Mouse (Mus musculus) frontal cortex, adult 2 months (tissue): ENCODE data around the gene Cacng7. TPM values are rescaled to one million over a fixed set of nuclear protein-coding genes. Genes with fewer than 3 reads are reported as not detected.
A peak's percentile ranks its signal among the peaks of the same experiment; 100 is the strongest.
"Not testable (repeated sequence)": the region's sequence is repeated elsewhere in the genome, so short reads cannot be mapped to it uniquely, and the experiment has no call there.

Source experiments
- DNase-seq, 2 experiments: peaks; one replicate each; pipeline ENCODE4 v3.0.0; 2022; ENCODE audit warnings: low spot score in 1 of 2; ENCODE audit errors: extremely low spot score in 1 of 2
- polyA plus RNA-seq: library from polyadenylated mRNA; depleted of rRNA; stranded (reverse); fragments of >200 nt; gene quantifications from 2 replicates; pipeline ENCODE4 v1.2.3, GENCODE M21; 2012

The Cacng7 gene
- polyA plus RNA-seq, 1 experiment, result 253 TPM

DNA sequence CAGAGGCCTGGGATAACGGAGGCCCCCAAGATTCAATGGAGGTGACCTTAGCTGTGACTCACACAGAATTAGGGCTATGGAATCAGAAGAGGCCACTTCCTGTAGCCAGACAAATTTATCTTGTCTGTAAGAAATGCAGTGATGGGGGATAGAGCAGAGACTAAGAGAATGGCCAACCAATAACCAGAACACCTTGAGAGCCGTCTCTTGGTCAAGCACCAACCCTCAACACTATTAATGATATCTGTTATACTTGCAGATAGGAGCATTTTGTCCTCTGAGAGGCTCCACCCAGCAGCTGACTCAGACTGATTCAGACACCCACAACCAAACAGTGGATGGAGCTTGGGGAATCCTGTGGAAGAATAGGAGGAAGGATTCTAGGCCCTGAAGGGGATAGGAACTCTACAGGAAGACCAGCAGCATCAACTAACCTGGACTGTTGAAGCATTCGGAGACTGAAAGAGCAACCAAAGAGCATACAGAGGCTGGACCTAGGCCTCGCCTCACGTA, 52.1 kb downstream of the Cacng7 start:
- no peak for DNase-seq

DNA sequence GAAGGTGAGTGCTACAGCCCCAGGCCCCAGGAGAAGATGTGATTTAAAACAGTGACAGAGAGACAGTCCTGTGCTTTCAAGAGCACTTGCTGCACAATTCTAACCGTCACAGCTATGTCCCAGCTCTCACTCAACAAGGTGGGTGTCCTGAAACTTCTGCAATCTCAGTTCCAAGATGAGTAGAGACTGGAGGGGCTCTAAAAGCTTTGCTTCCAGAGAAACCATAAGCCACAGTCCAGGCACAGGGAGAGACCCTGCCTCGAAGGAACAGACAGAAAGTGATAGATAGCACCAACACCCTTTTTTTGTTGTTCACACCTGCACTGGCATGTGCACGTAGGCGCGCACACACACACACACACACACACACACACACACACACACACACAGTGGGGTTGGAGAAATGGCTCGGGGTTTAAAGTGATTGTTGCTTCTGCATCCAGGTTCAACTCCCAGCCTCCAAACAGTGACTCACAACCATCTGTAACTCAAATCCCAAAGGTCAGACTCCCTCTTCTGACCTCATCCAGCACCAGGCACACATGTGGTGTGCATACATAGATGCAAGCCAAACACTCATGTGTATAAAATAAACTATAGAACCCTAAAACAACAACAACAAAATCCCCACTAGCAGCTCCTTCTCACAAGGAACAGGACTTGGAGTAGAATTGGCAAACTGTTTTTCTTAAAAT, 53.4 kb downstream of the Cacng7 start:
- DNase-seq, result no peak

DNA sequence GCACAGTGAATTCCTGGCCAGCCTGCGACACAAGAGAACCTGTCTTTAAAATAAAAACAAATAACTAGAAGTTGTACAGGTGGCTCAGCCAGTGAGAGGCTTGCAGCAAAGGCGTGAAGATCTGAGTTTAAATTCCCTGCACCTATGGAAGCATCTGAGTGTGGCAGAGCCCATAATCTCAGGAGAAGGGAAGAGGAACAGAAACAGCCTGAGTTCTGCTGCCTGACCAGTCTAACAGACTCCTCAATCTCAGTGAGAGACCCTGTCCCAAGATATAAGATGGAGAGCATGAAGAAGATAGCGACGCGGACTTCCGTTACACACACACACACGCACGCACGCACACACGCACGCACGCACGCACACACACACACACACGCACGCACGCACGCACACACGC, 55.0 kb downstream of the Cacng7 start:
- DNase-seq, result no peak

DNA sequence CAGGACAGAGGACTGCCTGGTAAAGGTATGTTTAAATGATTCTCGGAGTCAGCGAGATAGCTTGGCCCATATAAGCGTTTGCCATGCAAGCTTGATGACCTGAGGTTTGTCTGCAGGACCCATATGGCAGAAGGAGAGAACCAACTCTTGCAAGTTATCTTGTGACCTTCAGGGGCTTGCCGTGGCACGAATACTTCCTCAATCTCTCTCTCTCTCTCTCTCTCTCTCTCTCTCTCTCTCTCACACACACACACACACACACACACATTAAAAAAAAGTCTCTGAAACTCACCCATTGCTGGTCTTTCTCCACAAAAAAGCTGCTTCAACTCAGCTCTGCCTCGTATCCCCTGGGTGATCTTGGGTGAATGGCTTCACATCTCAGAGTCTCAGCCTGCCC, 56.1 kb downstream of the Cacng7 start:
- DNase-seq, result no peak

DNA sequence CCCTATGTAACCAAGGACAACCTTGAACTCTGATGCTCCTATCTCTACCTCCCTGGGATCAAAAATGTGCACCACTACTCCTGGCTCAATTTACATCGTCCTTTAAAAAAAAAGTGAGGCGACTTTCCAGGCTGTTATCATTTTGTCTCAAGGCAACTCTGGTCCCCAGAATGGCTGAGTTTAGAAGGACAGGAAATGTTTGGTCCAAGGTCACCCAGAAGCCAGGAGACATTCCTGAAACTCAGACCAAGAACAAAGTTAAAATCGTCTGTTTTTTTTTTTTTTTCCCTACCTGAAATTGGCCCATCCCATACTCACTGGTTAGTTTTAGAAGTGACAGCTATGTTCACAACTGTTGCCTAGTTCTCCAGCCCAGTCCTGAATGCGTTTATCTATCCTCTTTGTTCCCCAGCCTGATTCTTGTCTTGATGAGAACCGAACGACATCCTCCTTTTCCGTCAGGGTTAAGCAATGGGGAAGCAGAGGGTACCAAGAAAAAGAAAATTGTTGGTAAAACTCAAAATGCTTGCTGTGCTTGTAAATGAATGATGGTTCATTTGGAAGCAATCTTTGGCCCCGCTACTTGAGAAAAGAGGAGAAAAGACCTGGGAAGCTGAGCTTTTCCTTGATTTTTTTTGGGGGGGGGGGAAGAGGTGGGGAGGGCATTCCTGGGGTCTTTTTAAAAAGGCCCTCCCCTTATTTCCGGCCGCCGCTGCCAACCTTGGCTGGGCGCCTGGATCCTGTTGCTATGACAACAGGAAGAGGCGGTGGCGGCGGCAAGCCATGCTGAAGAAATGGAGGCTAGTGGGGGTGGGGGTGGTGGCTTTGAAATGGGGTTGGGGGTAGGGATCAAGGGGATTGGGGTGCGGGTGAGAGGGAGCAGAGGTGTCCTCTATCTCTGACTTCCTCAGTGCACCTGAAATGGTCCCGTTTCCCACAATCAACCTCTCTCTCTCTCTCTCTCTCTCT, 57.0 kb downstream of the Cacng7 start:
- peak in 1 of 2 experiments; percentile 88 for DNase-seq

DNA sequence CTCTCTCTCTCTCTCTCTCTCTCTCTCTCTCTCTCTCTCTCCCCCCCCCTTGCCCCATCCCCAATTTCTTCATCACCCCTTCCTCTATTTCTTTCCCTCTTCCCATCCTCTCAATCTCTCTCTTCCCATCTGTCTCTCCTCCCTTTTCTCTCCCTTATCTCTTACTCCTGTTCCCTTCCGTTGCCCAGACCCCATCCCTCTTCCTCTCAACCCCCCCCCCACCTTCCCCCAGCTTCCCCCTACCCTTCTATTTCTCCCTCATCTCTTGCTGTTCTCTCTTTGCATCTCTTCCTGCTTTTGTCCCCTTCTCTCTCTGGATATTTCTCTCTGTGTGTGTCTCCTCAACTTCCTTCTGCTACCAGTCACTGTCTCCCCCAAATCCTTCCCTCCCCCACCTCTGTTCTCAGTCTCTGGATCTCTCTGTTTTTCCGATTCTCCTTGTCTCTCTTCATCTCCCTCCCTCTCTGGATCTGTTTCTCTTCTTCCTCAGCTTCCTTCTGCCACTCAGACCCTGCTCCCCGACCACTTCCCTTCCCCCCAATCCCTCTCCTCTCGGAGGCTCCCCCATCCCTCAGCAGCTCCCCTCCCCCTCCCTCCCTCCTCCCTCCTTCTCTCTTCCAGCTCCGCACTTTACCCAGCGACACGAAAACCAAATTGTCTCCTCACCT, 57.8 kb downstream of the Cacng7 start, which contains the start of gene Cacng8:
Gene Cacng8 (plus strand): TSS at position 271 of the 668 bp plus-strand sequence.
- peak in 1 of 2 experiments; percentile 49 for DNase-seq

DNA sequence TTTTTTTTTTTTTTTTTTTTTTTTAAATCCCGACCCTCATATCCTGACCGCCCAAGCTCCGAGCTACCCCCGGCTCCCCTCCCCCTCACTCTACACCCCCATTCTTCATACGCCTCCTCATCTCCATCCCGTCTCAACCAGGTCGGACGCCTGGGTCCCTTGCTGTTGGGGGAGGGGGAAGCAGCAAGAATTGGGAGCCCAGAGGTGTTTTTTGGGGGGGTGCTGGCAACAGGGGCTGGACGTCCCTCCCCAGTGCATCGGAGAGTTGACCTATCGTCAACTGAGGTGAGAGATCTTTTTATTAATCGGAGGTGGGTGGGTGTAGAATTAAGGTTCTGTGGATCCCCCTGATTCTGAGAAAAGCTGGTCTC, 58.3 kb downstream of the Cacng7 start:
- DNase-seq, result no peak

DNA sequence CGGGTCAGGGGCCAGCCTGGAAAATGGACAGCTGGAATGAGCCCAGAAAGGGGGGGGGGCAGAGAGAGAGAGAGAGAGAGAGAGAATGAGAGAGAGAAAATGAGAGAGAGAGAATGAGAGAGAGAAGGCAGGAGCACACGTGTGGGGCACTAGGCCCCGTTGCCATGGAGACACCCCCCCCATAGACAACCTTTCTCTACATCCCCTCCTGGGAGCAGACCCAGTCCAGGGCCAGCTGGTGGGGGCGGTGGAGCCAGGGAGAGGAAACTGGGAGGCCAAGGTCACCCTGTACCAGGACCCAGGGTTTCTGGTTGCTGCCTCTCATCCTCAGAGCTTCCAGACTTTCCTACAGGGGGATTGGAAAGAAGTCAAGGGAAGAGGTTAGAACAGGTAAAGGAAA, 59.1 kb downstream of the Cacng7 start:
- peak in 1 of 2 experiments; percentile 46 for DNase-seq

DNA sequence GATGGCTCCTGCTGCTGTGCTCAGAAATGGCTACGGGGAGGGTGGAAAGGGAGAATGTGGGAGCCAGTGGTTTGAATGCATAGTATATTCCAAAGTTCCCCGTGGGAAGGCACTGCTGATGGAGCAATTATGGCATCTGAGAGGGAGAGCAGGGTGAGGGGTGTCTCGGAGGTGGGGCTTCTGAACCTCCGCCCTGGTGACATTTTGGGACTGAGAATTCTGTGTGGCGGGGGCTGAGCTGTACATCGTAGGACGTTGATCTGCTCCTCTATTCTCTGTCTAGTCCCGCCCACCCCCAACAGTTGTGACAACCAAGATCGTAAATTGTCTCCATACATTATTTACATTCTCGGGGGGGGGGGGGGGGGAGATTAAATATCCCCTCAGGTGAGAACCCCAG, 64.6 kb downstream of the Cacng7 start:
- peak in 1 of 2 experiments; percentile 53 for DNase-seq

DNA sequence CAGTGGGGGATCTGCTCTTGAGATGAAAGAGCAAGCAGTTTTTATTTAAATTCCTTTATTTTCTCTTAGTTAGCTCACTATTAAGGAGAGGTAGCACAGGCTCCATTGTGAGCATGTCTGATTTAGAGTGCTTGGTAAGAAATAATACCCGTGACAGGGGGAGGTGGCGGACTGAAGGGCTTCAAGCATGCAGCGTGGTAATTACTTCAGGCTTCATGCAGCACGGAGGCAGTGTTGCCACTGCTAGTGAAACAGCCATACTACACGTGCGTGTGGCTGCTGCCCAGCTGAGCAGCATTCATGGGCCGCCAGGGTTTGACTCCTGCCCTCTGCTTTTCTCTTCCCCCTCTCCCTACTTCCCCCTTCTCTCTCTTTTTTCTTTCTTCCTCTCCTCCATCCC, 65.0 kb downstream of the Cacng7 start:
- DNase-seq, result no peak

DNA sequence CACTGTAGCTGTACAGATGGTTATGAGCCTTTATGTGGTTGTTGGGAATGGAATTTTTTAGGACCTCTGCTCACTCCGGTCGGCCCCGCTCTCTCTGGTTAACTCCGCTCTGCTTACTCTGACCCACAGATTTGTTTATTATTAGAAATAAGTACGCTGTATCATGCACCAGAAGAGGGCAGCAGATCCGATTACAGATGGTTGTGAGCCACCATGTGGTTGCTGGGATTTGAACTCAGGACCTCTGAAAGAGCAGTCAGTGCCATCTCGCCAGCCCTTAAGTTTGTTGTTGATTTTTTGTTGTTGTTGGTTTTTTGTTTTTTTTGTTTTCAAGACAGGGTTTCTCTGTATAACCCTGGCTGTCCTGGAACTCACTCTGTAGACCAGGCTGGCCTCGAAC, 65.6 kb downstream of the Cacng7 start:
- not testable (repeated sequence) for DNase-seq

DNA sequence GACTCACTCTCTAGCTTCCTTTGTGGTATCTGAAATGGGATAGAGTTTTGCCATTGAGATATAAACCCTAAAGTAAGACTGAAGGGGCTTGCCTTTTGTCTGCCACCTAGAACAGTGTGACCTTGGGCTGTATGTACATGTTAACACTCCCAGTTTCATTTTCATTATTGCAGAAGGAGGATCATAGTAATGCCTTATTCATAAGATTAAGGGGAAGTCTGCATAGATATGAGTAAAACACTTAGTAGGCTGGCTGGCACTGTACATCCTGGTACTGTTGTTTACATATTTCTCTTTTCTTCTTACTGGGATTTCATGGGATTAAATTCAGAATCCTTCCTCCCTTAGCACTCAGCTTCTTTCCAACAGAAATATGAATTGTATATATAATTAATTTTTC, 67.2 kb downstream of the Cacng7 start:
- DNase-seq, result no peak

DNA sequence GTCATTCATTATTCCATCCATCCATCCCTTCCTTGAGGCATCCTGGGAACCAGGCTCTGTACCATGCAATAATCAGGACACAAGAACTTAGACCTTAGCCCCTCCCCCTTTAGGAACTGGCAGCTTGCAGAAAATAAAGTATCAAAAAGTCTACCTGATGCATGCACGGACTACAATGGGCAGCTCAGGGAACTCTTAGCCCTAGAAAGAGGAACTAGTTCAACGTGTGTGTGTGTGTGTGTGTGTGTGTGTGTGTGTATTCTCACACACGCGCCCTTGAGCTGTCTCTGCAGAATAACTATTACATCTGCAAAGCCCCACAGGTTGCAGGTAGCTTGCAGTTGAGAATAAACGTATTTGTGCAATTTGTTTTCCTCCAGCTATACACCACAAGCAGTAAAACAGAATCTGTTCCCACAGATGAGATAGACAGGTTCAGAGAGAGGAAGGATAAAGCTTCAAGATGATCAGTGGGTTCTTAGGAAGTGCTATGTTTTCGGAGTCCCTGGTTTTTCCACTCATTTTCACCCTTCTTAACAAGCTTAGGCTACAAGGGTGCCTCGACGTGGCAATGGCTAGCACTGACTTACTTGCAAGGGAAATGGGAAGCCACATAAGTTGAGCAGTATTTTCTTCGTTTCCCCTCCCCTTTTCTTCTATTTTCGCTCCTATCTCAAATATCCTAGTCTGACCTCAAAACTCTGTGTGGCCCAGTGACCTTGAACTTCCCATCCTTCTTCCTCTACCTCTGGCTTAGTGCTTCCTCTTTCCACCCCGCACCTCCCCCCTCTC, 77.2 kb downstream of the Cacng7 start:
- DNase-seq, result no peak

DNA sequence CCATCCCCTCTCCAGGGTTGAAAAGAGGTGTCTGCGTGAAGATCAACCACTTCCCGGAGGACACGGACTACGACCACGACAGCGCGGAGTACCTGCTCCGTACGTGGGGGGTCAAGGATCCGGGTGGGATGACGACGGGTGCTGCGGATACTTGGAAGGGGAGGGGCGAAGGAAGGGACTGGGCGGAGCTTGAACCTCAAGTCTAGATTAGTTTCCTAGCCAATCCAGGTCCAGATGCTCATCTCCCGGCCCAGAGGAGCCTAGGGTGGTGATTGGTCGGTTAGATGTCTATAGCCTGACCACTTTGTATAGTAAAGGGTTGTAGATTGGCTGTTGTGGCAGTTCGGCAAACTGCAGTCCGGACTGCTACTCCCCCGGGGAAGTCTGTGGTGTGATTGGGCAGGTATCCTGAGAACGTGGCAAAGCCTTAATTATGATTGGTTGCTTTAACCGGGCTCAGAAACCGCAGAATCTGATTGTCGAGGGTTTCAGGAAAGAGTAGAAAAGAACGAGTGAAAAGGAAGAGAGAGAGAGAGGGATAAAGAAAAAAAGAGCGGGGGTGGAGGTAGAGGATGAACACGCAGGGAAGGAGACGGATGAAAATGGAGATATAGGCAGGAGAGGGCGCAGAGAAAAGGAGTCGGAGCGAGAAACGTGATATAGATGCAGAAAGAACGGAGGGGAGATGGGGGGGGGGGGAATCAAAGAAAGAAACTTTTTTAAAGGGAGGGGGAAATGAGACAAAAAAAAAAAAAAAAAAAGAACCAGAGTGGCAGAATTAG, 78.6 kb downstream of the Cacng7 start:
- peak in 1 of 2 experiments; percentile 59 for DNase-seq

DNA sequence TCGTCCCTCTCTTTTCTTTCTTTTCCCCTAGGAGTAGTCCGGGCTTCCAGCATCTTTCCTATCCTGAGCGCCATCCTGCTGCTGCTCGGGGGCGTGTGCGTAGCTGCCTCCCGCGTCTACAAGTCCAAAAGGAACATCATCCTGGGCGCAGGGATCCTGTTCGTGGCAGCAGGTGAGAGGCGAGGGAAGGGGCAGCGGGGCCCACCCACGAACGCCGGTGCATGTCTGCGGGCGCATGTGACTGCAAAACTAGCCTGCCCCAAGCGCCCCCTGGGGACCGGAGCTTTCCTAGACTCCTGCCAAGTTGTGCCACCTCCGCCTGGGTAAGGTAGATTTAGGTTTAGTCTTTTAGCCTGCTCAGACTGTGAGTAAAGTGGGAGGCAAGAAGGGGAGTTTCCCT, 79.3 kb downstream of the Cacng7 start:
- DNase-seq, result peak in 1 of 2 experiments; percentile 71

DNA sequence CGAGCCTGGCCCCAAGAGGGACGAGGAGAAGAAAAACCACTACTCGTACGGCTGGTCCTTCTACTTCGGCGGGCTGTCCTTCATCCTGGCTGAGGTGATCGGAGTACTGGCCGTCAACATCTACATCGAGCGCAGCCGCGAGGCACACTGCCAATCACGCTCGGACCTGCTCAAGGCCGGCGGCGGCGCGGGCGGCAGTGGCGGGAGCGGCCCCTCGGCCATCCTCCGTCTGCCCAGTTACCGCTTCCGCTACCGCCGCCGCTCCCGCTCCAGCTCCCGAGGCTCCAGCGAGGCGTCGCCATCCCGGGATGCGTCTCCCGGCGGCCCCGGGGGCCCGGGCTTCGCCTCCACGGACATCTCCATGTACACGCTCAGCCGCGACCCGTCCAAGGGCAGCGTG, 82.1 kb downstream of the Cacng7 start:
- DNase-seq, result no peak

DNA sequence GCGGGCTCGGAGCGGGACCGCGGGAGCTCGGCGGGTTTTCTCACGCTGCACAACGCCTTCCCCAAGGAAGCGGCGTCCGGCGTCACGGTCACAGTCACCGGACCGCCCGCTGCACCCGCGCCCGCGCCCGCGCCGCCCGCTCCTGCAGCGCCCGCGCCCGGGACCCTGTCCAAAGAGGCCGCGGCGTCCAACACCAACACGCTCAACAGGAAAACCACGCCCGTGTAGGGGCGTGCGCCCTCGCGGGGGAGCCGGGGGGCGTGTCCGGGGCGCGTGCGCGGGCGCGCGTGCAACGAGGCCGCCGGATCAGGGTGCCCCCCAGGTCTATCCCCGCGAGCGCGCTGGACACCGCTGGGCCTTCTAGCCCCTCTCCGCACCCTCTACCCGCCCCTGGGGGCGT, 82.6 kb downstream of the Cacng7 start:
- no peak for DNase-seq
